Mouse (Mus musculus) layer of hippocampus, adult 9-10 months (tissue): ENCODE data around the gene Scmh1.
"Not testable (repeated sequence)": the region's sequence is repeated elsewhere in the genome, so short reads cannot be mapped to it uniquely, and the experiment has no call there.

Source experiments
- DNase-seq: peaks from one replicate; pipeline ENCODE4 v3.0.0; 2022; ENCODE audit warnings: low spot score

The Scmh1 gene

DNA sequence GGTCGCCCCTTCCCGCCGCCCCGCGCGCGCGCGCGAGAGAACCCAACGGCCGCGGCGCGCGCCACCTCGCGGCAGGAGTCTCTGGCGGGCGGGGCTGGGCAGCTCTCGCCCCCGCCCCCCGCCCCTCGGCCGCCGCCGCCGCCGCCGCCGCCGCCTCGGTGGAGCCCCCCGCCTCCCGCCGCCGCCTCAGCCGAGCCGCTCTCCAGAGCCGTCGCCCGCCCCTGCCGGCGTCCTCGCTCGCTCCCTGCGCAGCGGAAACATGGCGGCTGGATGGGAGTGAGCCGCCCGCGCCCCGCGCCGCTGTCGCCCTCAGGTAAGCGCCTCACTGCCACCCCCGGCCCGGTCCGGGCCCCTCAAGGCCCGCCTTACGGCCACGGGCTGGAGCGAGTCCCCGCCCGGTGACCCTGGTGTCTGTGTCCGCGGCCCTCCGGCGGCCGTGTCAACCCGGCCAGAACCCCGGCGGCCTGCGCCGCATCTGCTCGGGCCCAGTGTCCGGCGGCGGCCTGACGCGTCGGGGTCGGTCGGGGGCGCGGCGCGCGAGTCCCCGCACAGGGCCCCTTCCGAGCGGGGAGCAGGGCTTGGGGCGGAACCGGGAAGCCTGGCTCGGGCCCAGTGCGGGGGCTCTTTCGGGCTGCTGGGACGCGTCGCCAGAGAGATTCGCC, at the start of gene Scmh1:
TSS of gene Scmh1 (plus strand) at position 138 of the 662 bp plus-strand sequence.
- no peak for DNase-seq

DNA sequence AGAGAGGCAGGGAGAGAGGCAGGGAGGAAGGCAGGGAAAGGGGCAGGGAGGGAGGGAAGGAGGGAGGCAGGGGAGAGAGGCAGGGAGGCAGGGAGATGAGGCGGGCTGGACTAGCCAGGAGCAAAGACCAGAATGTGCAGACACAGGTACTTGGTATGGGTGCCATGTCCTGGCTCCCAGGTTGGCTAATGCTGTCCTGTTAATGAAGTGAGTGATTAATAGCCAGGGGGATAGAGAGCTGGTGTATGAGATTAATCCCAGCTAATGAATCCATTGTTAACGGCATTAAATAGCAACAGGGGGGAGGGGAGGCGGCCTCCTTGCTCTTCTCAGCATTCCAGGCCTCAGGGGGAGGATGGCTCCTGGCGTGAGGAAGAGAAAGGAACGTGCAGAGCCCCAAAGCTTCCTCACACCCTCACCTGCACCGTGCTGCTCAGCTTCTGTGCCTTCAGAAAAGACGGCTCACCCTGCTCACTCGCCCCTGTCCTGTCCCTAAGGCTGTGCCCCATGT, 45.0 kb upstream of the Scmh1 start:
- DNase-seq, result no peak

DNA sequence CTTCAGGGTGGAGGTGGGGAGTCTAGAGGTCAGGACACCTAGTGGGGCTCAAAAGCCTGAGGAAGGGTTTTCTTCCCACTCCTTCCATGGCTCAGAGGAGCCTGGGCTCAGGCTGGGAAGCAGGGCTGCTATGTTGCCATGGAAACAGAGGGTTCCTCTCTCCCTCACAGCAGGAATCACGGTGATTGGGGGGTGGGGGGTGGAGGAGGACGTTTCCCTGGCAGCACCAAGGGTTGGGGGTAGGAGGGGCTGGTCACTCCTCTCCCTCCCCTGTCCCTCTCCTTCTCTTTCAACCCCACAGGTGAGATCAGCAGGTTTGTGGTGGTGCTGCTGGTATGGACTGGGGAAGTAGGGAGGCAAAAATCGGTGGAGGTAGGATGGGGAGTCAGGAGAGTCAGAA, 40.4 kb upstream of the Scmh1 start:
- no peak for DNase-seq

DNA sequence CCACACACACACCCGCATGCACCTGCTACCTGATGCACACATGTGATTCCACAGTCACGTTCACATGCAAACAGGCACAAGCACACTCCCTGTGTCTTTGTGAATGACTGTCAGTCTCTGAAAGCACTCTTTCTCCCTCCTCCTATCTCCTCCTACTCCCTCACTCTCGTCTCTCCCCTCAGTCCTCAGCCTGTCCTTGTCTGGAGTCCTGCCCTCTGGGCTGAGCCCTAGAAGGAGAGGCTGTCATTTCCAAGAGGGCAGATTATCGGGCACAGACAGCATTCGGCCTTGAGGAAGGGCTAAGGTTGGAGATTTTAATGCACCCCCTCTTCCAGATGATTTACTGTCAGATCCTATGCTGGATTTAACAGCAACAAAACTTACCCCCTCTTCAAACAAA, 39.6 kb upstream of the Scmh1 start:
- DNase-seq, result no peak

DNA sequence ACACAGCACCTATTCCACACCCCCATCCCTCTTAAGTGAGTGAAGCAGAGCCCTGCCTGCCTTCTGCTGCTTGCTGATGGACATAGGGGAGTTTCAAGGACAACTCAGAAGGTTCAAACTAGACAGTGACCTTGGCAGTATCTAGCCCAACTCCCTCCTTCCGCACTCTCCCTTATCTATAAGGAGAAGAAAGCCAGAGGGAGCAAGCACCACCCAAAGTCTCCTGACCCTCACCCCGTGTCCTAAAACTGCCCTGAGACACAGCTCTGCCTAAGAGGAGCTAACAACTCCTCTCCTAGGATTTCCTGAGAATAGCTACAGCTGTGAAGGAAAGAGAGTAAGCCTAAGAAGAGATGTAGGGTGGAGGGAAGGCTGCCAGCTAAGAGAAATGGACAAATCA, 37.0 kb upstream of the Scmh1 start:
- no peak for DNase-seq

DNA sequence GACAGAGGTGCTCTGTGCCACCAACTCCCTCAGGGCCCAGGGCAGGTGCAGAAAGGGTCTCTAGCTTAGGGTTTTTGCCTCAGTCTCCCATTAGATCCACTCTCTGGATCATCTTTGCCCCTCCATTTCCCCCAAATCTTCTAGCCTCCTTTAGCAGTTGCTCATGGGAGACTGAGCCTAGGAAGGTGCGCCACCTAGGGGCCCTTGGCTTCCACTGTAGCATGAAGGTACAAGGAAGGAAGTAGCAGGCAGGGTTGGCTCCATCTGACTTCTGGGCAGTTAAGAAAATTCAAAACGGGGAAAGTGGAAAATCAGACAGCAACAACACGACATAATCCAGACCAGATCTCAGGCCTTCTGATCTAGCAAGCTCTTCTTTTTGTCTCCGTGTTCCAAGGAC, 36.4 kb upstream of the Scmh1 start:
- no peak for DNase-seq

DNA sequence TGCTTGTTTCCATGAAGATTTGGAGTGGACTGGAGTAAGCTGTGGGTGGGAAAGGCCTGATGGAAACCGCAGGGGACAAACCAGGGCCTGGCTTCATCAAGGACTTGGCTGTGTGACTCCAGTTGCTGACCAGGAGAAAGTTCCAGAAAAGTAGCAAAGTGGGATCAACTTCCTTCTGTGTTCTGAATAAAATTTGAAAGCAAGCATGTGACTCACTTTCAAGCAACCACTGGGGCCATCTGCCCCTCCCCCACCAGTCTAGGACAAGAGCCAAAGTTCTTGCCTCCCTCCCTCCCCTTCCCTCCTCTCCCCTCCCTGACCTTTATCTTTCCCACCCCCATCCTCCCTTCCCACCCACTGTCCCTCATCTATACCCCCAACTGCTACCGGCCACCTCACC, 35.9 kb upstream of the Scmh1 start:
- DNase-seq, result no peak

DNA sequence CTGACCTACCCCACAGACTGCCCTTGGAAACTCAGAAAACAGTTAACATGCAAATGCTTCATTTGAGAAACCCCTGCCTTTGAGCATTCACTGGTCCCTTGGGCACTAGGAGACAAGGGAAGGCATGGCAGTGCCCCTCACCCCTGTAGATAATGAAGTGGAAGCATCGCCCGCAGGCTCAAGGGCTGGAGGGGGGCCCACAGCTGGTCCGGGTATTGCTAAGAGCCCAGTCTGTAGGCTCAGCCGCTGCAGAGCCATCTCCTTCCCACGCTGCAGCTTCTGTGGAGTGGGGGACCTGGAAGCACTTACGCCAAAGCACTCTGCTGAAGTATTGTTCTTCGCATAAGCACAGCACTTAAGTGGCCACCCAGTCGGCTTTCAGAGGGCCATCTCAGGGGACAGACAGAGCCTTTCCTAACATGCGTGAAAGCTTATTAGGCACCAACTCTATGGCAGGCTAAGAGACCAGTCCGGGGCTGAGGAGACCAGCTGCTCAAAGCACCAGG, 35.2 kb upstream of the Scmh1 start:
- no peak for DNase-seq

DNA sequence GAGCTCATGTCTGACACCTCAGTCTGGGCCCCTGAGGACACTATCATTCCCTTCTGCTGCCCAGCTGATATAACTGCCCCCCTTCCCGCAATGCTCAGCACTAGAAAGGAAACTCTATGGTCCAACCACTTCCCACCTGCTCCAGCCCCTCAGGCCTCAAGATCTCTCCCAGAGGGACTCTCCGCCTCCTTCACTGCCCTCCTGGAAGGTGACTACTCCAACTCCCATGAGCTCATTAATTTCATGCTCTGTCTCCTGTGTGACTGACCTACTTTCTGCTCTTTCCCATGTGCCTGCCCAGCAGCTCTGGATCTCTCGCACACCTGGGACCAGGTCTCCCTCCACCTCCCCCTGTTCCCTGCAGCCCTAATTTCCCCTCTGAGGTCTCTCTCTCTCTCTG, 32.2 kb upstream of the Scmh1 start:
- no peak for DNase-seq

DNA sequence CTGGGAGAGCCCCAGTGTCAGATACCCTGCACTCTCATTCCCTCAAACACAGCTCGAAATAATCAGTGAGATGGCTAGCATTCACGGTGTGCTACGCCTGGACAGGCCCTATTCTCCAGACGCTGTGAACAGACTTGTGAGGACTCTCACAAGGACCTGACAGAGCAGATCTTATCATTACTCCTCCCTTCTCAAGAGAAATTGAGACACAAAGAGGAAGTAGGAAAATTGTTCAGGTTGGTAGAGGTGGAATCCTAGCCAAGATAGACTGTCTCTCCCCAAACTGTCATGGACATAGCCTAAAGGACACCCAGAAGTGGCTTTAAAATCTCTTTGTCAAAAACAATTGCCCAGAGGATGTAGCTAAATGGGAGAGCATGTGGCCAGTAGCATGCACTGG, 31.3 kb upstream of the Scmh1 start:
- no peak for DNase-seq

DNA sequence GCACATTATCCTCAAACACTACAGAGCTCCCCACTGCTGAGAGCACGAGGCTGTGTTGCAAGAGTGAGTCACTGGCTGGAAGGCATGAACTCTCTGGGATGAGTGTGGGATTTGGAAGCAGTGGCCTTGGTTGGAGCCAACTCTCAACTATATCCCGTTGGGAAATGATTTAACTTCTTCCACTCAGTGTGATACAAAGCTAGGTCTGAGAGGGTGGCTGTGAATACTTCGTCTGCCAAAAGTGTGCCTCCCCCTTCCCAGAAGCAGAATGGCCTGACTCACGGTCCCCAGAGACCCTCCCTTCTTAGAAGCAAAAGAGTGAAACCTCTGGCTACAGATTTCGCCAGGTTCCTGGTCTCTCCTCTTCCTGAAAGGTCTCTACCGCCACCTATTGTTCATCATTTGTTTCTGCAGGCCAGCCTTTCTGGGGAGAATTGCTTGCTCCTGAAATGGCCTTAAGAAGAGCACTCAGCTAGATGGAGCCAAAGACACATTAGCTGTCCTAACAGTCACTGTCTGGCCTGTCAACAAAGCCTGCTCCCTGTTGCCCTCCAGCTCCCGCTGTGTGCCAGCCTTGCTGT, 24.2 kb upstream of the Scmh1 start:
- DNase-seq, result peak; percentile 75

DNA sequence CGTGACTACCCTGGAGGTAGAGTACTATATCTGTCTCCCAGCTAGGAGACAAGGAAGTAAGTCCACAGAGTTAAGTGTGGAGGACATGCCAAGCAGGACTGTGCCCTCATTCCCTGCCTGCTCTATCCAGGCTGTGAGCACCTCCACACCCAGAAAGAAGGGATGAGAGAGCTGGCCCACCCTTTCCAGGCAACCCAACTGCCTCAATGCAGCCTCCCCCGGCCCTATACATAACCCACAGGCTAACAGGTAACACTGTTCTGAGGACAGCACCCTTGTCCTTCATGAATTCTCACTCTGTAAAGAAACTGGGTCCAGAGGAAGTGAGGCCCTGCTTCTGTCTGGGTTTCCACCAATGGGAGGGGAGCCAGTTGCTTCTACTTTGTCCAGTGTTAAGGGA, 19.6 kb upstream of the Scmh1 start:
- DNase-seq, result no peak

DNA sequence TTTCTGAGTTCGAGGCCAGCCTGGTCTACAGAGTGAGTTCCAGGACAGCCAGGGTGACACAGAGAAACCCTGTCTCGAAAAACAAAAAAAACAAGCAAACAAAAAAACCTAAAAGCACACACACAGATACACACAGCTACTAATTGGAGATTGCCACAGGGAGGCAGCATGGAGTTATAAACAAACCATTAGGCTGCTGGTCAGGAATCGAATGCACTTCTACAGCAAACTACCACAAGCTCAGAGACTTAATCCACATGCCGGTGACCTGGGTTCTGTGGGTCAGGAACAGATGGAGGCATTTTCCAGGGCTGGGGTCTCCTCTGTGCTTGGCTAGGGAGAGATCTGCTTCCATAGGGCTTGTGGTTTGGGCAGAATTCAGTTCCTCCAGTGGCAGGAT, 17.6 kb upstream of the Scmh1 start:
- DNase-seq, result peak; percentile 57

DNA sequence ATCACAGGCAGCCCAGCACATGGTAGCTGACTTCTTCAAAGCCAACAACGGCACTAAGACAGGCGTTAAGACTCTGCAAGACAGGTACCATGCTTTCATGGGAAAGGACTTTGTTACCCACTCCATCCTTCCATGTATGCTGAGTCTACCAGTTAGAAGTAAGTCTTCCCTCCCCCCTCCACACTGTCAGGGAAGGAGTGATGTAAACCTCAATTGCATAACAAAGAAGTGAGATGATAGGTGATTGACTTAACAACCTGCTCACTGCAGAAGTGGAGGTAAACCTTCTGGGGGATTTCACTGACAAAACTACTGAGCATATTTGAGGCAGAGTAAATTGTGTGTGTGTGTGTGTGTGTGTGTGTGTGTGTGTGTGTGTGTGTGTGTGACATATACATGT, 17.1 kb upstream of the Scmh1 start:
- DNase-seq, result no peak

DNA sequence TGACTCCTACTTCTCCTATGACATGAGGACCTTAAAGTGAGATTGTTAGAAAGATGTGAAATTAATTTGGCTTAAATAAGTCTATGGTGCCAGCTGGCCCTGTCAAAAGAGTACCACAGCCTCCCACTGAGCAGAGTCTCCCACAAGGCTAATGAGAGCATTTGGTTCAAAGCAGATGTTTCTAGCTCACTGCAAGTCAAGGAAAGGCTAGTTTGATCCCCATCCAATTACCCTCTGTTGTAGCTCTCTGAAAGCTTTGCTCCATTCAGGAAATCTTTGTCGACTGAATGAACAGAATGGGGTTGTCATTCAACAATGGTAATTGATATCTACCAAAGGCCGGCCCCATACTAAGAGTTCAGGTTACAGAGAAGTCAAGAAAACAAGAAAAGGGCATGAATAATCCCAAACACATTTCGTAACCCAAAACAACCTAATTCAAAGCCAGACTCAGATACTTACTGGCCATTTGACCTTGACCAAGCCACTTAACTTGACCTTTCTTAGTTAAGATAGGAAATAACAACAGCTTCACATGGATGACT, 16.0 kb upstream of the Scmh1 start:
- no peak for DNase-seq

DNA sequence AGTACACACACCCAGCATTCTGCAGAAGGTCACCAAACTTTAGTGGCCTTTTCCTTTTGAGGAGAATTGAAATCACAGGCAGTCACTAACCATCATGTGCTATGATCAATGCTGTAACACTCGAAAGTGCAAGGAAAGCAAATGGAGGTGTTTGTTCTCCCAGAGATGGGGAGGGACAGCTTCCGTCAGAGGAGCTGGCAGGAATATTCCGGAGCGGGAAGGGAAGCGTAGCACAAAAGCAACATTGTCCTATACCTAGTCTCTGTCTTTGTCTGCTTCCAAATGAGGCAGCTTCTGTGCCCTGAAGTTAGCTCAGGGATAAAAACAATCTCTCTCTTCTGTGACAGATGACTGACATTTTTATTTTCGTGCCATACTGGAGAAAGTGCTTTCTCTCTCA, 15.5 kb upstream of the Scmh1 start:
- DNase-seq, result no peak

DNA sequence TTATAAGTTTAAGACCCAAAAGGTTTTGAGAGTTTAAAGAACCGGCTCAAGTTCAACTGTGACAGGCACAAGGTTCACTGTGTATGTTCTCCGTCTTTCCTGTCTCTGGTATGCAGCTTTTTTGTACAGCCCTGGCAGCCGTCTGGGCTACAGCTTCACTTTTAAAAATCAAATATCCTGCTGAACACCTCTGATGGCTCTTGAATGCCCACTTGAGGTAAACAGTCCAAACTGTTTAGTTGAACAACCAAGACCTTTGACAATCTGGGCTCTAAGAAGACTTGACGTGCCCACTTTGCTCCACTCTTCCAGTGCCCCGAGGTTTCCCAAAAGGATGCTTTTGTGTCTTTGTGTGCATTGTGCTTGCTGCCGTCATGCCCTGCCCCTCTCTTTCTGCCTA, 13.5 kb upstream of the Scmh1 start:
- DNase-seq, result no peak

DNA sequence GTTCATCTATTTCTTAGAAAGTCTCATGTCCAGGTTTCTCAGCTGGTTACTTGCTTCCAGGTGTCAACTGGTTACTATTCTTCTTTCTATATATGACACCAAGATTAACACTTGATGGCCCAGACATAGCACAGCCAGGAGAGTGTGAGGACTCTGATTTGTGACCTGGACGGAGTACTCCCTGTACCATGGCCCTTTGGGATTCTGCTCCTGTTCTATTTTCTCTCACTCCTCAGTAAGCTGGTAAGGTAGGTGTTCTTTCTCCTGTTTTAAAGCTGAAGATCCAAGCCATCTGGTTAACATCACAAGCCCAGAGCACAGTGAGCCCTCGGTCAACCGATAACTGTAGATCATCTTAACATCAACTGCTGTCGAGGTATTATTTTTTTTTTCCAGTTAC, 12.7 kb upstream of the Scmh1 start:
- no peak for DNase-seq

DNA sequence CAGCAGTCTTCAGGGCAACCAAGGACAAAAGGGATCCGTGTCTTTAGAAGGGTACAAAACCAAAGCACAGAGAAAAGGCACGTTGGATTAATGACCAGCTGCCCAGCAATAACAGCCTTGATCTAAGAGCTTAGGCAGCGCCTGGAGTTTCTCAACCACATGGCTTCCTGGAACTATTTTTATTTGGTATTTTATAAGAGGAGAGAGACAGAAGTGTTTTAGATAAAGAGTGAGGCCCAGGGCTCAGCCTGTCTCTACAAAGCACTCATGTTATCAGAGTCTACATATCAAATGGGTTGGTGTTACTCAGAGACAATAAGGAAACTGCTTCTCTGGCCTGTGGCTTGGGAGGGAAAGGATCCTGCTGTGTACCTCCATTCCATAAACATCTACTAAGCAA, 12.3 kb upstream of the Scmh1 start:
- no peak for DNase-seq

DNA sequence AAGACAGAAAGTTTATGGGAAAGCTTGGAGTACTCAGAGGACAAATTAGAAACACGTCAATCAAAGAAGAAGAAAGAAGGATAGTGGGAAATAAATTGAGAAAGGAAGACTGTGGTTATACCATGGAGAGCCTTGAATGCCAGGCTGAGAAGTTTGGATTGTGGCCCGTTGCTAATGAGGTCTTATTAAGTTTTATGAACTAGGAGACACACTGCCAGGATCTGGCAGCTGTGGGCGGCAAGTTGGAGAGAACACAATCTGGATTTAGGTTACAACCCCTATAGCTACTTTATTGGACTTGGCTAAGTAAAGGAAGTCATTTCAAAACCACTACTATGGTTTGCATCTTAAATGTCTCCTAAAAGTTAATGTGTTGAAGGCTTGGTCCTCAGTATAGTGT, 4.8 kb upstream of the Scmh1 start:
- no peak for DNase-seq

DNA sequence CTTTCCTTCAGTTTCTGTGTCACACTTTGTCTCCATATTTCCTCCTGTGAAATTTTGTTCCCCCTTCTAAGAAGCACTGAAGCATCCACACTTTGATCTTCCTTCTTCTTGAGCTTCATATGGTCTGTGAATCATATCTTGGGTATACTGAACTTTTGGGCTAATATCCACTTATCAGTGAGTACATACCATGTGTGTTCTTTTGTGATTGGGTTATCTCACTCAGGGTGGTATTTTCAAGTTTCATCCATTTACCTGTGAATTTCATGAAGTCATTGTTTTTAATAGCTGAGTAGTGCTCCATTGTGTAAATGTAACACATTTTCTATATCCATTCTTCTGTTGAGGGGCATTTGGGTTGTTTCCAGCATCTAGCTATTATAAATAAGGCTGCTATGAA, 3.0 kb upstream of the Scmh1 start:
- not testable (repeated sequence) for DNase-seq

DNA sequence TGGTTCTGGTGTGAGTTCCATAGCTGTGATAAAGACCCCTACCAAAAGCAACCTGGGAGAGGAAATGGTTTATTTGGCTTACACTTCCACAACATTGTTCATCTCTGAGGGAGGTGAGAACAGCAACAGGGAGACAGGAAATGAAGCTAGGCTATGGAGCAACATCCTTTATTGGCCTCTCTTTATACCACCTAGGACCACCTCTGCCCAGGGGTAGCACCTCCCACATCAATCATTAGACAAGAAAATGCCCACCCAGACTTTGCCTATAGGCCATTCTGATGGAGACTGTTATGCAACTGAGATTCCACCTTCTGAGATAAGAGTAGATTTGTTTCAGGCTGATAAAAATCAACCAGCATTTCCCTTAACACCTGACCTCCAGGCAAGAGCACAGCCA, 834 bp upstream of the Scmh1 start:
- no peak for DNase-seq

DNA sequence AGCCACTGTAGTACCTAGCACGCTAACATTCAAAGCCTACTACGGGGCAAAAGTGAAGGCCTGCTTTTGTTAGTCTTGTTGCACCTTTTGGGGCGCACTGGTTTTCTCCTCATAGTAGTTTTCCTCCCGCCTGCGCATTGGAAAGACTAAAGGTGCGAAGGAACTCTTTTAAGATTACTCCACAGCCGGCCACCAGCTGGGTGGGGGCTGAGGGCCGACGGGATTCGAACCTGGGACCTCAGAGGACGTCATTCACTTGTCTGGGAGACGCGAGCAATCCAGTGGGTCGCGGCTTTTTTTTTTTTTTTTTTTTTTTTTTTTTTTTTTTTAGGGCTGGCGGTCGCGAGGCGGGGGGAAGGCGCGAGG, 320 bp upstream of the Scmh1 start:
- DNase-seq, result no peak
